Mouse (Mus musculus): ENCODE results near the gene Stxbp1.
"Not testable (repeated sequence)": the region's sequence is repeated elsewhere in the genome, so short reads cannot be mapped to it uniquely, and the experiment has no call there.

Gene Stxbp1

GRCm38 (mm10) chr2:32874070-32874469 lies 27.0 kb upstream of the Stxbp1 start:
- no peak for DNase-seq (ENCODE audit: low spot score in 2 of 2)

DNA sequence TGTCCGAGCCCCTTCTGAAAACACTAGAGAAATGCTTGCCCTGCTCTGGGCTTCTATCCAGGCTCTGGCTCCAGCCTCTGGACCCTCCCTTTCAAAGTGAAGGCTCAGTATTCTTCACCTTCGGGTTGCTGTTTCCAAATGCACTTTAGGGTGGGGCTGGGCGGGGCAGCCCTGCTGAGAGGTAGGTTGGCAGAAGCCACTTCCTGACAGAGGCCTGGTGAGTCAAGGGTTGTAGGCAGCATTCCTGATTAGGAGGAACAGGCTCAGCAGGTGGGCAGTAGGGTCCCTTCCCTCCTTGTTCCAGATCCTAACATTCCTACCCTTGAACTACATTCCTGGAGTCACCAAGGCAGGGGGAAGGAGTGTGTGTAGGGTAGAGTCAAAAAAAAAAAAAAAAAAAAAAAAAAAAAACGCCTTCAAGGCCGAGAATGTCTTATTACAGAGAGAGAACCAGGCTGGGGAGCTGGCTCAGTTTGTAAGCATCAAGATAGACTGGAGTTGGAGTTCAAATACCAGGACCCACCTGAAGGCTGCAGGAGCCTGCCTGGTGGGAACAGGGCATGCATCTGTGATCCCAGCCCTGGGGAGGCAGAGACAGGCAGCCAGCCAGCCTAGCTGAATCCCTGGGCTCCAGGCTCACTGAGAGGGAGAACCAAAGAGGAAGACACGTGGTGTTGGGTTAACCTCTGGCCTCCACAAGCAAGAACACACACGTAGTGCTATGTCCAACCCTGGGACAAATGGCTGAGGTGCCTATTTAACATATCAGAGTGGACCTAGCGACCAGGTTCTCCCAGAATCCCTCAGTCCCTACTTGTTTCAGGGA lies 23.4 kb upstream of the Stxbp1 start:
- no peak for DNase-seq (ENCODE audit: low spot score in 2 of 2)

DNA sequence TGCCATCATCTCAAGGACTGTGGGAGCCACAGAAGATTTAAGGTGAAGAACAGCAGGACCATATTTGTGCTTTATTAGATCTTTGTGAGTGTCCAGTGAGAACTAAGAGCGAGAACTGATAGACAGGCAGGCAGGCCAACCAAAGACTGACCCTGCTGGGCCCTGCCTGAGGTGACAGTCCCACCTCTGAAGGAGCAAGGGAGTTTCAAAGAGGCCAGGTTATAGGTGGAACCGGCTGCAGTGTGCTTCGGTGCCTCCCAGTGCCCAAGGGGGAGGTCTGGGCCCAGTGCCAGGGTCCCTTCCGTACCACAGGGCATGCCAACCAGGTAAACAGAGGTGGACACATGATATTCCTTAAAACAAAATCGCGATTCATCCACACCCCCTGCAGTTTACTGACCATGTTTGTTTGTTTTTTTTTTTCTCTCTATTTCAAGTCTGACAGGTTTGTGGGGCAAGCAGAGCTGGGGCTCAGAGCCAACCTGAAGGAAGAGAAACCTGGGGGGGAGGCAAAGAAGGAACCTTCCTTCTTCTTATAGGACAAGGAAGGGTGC lies 22.8 kb upstream of the Stxbp1 start:
- no peak for DNase-seq (ENCODE audit: low spot score in 2 of 2)

- DNase-seq (ENCODE audit: low spot score in 2 of 2) = no peak
These were observed 20.3 kb upstream of the Stxbp1 start for GRCm38 (mm10) chr2:32867354-32867753.

- DNase-seq (ENCODE audit: low spot score in 2 of 2) = no peak
These were observed 17.7 kb upstream of the Stxbp1 start for GRCm38 (mm10) chr2:32864755-32865154.

DNA sequence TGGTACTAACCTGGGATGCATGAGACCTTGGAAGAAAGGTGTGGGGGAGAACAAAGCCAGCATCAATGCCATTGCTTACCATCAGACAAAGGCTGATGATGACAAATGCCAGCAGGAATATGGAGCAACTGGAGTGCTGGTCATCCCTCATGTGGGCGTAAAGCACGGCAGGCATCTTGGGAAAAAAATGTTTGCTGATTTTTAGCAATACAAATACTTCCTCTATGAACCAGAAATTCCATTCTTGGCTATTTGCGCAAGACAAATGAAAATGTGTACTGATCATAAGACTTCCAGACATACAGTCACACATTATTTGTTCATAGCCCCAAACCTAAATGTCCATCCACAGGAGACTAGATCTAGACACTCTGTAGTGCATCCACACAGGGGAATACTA lies 16.3 kb upstream of the Stxbp1 start:
- no peak for DNase-seq (ENCODE audit: low spot score in 2 of 2)

DNA sequence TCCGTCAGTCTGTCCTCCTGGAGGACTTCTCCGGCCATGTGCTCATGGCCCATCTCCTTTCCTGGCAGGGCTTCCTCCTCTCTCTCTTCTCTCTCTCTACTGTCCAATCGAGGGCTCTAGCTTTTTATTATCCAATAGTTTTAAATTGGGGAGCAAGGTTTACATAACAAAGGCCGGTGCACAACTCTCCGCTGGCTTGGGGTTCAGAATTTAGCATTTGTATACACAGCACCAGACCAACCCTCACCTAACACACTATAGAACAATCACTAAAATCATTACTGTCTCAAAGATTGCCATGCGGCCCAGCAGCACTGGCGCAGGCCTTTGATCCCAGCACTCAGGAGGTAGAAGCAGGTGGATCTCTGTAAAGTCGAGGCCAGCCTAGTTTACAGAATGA lies 13.8 kb upstream of the Stxbp1 start:
- DNase-seq (ENCODE audit: low spot score in 2 of 2) = no peak

DNA sequence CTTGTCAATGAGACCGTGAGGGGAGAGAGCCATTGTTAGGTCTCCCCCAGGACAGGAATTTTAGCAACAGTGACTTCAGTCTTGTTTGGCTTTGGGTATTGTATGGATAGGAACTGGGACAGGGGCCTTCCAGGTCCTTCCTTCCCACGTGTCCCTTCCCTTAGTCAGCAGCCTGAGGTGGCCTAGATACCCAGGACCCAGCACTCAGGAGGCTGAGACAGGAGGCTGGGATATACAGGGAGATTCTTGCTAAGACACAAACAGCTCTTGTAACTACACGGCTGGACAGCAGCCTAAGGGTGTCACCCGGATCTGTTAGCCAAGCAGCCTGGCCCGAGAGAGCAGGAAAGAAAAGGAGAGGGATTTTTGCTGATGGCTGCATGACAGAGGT lies 12.6 kb upstream of the Stxbp1 start:
- DNase-seq (ENCODE audit: low spot score in 2 of 2) = no peak

GRCm38 (mm10) chr2:32859010-32859621 lies 12.1 kb upstream of the Stxbp1 start:
- peak in 1 of 2 experiments; percentile 53 for DNase-seq (ENCODE audit: low spot score in 2 of 2)

GRCm38 (mm10) chr2:32857584-32857983 lies 10.5 kb upstream of the Stxbp1 start:
- peak; percentile 63 to 79 for DNase-seq (ENCODE audit: low spot score in 2 of 2)

- DNase-seq (ENCODE audit: low spot score in 2 of 2) = no peak
These were observed 8.9 kb upstream of the Stxbp1 start for GRCm38 (mm10) chr2:32855790-32856465.

GRCm38 (mm10) chr2:32855046-32855785 lies 8.2 kb upstream of the Stxbp1 start:
- no peak for DNase-seq (ENCODE audit: low spot score in 2 of 2)

DNA sequence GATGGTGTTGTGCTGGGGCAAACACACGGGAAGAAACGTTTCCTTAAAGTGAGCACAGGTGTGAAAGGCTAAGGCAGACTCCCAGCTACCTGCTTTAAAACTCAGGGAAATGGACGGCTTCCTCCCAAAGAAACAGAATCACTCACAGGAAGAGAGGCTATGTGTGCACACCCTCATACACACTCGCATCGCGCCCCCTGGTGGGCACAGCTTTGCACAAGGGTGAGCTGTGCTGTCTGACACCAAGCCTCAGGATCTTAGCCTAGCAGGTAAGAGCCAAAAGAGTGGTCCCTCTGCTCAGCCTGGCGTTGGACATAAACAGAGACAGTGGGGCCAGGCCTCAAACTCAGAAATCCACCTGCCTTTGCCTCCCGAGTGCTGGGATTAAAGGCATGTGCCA lies 7.2 kb upstream of the Stxbp1 start:
- DNase-seq (ENCODE audit: low spot score in 2 of 2) = peak; percentile 66 to 81

DNA sequence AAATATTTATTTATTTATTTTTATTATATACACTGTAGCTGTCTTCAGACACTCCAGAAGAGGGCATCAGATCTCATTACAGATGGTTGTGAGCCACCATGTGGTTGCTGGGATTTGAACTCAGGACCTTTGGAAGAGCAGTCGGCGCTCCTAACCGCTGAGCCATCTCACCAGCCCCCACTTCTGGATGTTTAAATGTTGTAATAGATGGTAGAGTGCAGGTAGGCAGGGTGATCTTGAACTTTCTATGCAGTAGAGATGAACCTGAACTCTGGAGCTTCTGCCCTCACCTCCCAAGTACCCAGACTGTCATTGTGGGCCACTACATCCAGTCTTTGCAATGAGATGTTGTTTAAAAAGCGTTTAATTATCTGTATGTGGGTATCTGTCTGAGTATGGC lies 6.7 kb upstream of the Stxbp1 start:
- not testable (repeated sequence) for DNase-seq (ENCODE audit: low spot score in 2 of 2)

- peak in 1 of 2 experiments; percentile 59 for DNase-seq (ENCODE audit: low spot score in 2 of 2)
These were observed 5.1 kb upstream of the Stxbp1 start for GRCm38 (mm10) chr2:32852156-32852555.

GRCm38 (mm10) chr2:32847468-32847821 lies 400 bp upstream of the Stxbp1 start:
- DNase-seq (ENCODE audit: low spot score in 2 of 2) = no peak

GRCm38 (mm10) chr2:32846101-32846804 lies 792 bp downstream of the Stxbp1 start:
- DNase-seq (ENCODE audit: low spot score in 2 of 2) = peak; percentile 70 to 75

DNA sequence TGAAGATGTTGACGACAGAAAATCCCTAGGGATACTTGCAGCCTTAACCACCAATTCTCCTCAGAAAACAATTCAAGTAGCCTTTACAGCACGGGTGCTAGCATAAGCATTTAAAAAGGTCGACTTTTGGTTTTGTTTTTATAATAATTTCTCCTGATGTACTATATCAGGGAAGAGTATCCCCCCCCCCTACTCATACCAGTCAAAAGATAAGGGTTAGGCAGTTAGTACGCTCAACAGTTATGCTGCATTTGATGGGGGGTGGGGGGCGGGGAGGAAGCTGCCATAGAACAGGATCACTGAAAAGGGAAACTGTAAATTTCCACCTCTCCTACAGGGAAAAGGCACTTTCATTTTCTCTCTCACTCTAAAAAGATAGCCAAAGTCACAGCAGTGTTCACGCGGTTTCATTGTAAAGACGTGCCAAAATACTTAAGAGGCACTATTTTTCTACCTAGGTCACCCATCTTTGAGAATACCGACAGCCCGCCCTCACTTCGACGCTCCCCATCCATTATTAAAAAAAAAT lies 1.4 kb downstream of the Stxbp1 start:
- DNase-seq (ENCODE audit: low spot score in 2 of 2) = no peak

DNA sequence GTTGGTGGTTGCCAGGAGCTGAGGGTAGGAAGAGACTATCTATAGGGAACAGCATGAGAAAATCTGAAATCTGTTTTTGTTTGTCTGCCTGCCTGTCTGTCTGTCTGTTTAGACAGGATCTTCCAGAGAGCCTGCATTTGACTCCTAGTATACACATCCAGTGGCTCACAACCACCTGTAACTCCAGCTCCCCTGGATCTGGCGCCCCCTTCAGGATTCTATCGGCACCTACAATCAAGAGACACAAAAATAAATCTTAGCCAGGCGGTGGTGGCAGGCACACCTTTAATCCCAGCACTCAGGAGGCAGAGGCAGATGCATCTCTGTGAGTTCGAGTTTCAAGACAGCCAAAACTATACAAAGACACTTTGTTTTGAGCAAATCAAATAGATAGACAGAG lies 4.5 kb downstream of the Stxbp1 start:
- DNase-seq (ENCODE audit: low spot score in 2 of 2) = no peak

GRCm38 (mm10) chr2:32841099-32841498 lies 5.9 kb downstream of the Stxbp1 start:
- no peak for DNase-seq (ENCODE audit: low spot score in 2 of 2)

DNA sequence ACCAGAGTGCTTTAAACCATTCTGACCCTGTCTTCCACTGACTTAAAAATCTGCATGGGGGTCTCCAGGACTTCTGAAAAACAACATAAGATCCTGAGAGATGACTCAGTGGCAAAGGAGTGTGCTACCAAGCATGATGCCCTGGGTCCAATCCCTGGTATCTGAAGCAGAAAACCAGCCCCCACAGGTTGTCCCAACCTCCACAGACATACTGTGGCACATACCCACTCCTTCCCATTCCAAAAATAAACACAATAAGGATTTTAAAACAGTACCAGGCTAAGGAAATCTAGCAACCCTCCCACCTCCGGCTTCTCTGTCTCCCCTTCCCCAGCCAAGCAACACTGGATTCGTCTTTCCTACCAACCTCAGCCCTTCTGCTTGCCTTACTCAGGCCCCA lies 7.8 kb downstream of the Stxbp1 start:
- DNase-seq (ENCODE audit: low spot score in 2 of 2) = no peak

Measured in frontal cortex, postnatal 10 days (tissue).